Mouse (Mus musculus) limb, embryonic 11.5 days (tissue): ENCODE data around the gene Ngf. TPM values are rescaled to one million over a fixed set of nuclear protein-coding genes. Genes with fewer than 3 reads are reported as not detected.

Experiments used
- ATAC-seq: fragments of 200-750 bp; cut with Nextera tagmentation; 2 replicates; pipeline ENCODE4 v1.8.0; 2017; ENCODE audit warnings: low read depth; ENCODE audit not compliant: insufficient number of reproducible peaks, low FRiP score, low TSS enrichment
- DNase-seq: peaks from one replicate; pipeline ENCODE4 v3.0.0-alpha.2; 2015; ENCODE audit warnings: low spot score
- H3K27ac ChIP-seq: fragments of 300-500 bp; sonication (generic); replicated peaks from 2 replicates; pipeline ENCODE4 v1.5.1; 2014; ENCODE audit warnings: low read depth, mild to moderate bottlenecking, low read length
- H3K27me3 ChIP-seq: fragments of 300-500 bp; sonication (generic); 2 replicates; pipeline ENCODE4 v1.6.1; 2014; ENCODE audit warnings: mild to moderate bottlenecking, low read length, mixed read lengths; ENCODE audit not compliant: control insufficient read depth, insufficient read depth
- H3K36me3 ChIP-seq: fragments of 300-500 bp; sonication (generic); 2 replicates; pipeline ENCODE4 v1.6.1; 2014; ENCODE audit warnings: mild to moderate bottlenecking, low read length, moderate library complexity, mixed read lengths; ENCODE audit not compliant: control insufficient read depth, insufficient read depth
- H3K4me1 ChIP-seq: fragments of 300-500 bp; sonication (generic); 2 replicates; pipeline ENCODE4 v1.6.1; 2014; ENCODE audit warnings: low read length, mixed read lengths; ENCODE audit not compliant: control insufficient read depth, insufficient read depth
- H3K4me2 ChIP-seq: fragments of 300-500 bp; sonication (generic); 2 replicates; pipeline ENCODE4 v1.6.1; 2014; ENCODE audit warnings: low read depth, mild to moderate bottlenecking, moderate library complexity; ENCODE audit not compliant: severe bottlenecking
- H3K4me3 ChIP-seq: fragments of 300-500 bp; sonication (generic); 2 replicates; pipeline ENCODE4 v1.5.1; 2014; ENCODE audit warnings: low read depth, low read length
- H3K9ac ChIP-seq: fragments of 300-500 bp; sonication (generic); 2 replicates; pipeline ENCODE4 v1.6.1; 2014; ENCODE audit warnings: mild to moderate bottlenecking, low read length
- H3K9me3 ChIP-seq: fragments of 300-500 bp; sonication (generic); 2 replicates; pipeline ENCODE4 v1.6.1; 2016; ENCODE audit warnings: low read length; ENCODE audit not compliant: control insufficient read depth
- WGBS: fragments of 180-500 bp; shearing (Covaris S2); extraction: QIAGEN DNeasy Blood & Tissue Kit; methylation state at CpG from one replicate; pipeline ENCODE4 v1.1.7; 2014; 5-methylcytosine and 5-hydroxymethylcytosine counted together
- polyA plus RNA-seq: library from polyadenylated mRNA; unstranded; fragments of >200 nt; fragmentation: Nextera tagmentation; extraction: Ambion mirVana; gene quantifications from 2 replicates; pipeline ENCODE4 v1.2.1, GENCODE M21; 2014

Ngf gene
- polyA plus RNA-seq, 1 experiment from 2014 or later = 3.9 TPM

GRCm38 (mm10) chr3:102521061-102521460, 51.3 kb downstream of the Ngf start:
- ATAC-seq = no peak
- H3K4me3 ChIP-seq = no peak overlapping the region
- no peak overlapping the region for H3K4me2 ChIP-seq
- 56% methylated on average over 5 of the region's 5 CpGs for WGBS
- H3K9ac ChIP-seq = no peak overlapping the region
- H3K36me3 ChIP-seq = no peaks in the 10 kb centered on the region
- no peaks in the 10 kb centered on the region for H3K27me3 ChIP-seq
- H3K27ac ChIP-seq = no peak overlapping the region
- no peaks in the 10 kb centered on the region for H3K9me3 ChIP-seq
- DNase-seq = no peak
- peaks cover 14% of the 10 kb centered on the region for H3K4me1 ChIP-seq

DNA sequence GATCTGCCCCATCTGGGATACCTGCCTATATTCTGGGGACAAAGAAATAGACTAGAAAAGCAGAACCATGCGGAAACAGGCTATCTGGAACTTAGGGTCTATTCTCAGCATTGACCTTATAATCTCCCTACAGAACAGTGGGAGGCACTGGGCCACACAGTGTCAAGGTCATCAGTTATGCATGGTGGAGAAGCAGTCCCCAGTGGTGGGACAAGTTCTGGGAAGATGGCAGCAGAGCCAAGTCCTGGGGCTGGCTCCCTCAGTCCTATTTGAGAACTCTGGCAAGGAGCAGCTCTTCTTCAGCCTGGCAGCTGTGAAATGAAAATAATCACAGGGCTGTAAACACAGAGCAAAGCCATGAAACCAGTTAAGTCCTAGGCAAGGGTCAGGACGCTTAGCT, 54.0 kb downstream of the Ngf start:
- no peak overlapping the region for H3K27ac ChIP-seq

DNA sequence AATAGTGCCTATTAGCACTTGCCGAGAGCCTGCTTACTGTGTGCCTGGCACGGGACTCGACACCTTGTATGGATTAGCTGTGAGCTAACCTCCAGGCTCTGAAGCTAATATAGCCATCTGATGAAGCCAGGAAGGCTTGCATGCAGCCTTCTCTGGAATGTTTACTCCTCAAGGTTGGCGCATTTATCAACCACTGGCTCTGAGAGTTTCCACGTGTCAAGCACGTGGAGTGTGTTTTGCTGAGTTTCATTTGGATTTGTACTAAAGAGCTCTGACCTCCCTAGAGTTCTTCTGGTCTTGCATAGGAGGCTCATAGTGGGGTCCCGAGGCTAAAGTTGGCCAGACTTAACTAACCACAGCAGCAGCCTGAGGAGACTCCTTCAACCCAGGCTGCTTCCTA, 55.2 kb downstream of the Ngf start:
- Histone ChIP-seq H3K9me3 (no peaks in the 10 kb centered on the region), H3K9ac (no peak overlapping the region), H3K4me2 (no peak overlapping the region), H3K36me3 (no peaks in the 10 kb centered on the region), H3K4me3 (no peak overlapping the region), H3K27me3 (no peaks in the 10 kb centered on the region), H3K4me1 (peaks cover 22% of the 10 kb centered on the region), H3K27ac (no peak overlapping the region)
- ATAC-seq = no peak
- 37% methylated on average over 7 of the region's 7 CpGs for WGBS
- DNase-seq = peak; percentile 41

More for the DNA sequence above, 54.0 kb downstream of the Ngf start:
- Histone ChIP-seq H3K36me3 (no peaks in the 10 kb centered on the region), H3K4me3 (no peak overlapping the region), H3K4me2 (no peak overlapping the region), H3K9ac (no peak overlapping the region), H3K4me1 (peaks cover 22% of the 10 kb centered on the region), H3K9me3 (no peaks in the 10 kb centered on the region), H3K27me3 (no peaks in the 10 kb centered on the region)
- 88% methylated on average over 2 of the region's 2 CpGs for WGBS
- ATAC-seq (no peak), DNase-seq (no peak)

GRCm38 (mm10) chr3:102525856-102526255, 56.1 kb downstream of the Ngf start:
- no peak overlapping the region for H3K4me2 ChIP-seq
- peaks cover 19% of the 10 kb centered on the region for H3K4me1 ChIP-seq
- H3K9ac ChIP-seq = no peak overlapping the region
- H3K4me3 ChIP-seq = no peak overlapping the region
- WGBS = 68% methylated on average over 8 of the region's 8 CpGs
- ATAC-seq = no peak
- no peaks in the 10 kb centered on the region for H3K36me3 ChIP-seq
- DNase-seq = no peak
- 0 out of 2 replicates have a peak overlapping the region, but pooled peaks have one; percentile 52 for H3K27ac ChIP-seq
- H3K9me3 ChIP-seq = no peaks in the 10 kb centered on the region
- no peaks in the 10 kb centered on the region for H3K27me3 ChIP-seq

DNA sequence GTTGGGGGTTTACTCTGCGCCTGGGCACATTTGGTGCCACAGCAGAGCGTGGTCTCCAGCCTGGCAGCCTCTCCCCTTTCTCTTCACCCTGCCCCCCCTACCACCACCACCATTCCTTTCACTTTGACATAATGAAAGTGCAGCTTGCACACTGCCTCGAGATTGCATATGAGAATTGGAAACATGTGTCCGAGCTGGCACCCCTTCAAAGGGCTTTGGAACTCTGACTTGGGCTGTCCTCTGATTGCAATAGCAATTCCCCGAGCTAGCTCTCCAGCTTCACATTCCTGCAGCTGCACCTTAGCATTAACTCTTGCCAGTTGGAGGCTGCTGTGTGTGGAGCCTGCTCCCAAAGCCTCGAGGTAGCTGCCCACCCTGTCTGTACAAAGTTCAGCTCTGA, 56.8 kb downstream of the Ngf start:
- 0 out of 2 replicates have a peak, but pooled peaks have one; percentile 51 for ATAC-seq
- peak; percentile 70 for DNase-seq
- Histone ChIP-seq H3K4me3 (no peak overlapping the region), H3K9me3 (no peaks in the 10 kb centered on the region), H3K27ac (peak overlapping the region; percentile 52; the same call in 1 of the 2 replicates), H3K4me1 (peaks cover 15% of the 10 kb centered on the region), H3K27me3 (no peaks in the 10 kb centered on the region), H3K9ac (no peak overlapping the region), H3K36me3 (no peaks in the 10 kb centered on the region), H3K4me2 (0 out of 2 replicates have a peak overlapping the region, but pooled peaks have one; percentile 17)
- 22% methylated on average over 6 of the region's 6 CpGs for WGBS

- H3K27ac ChIP-seq = no peak overlapping the region
- no peak overlapping the region for H3K9ac ChIP-seq
- no peaks in the 10 kb centered on the region for H3K27me3 ChIP-seq
- DNase-seq (no peak), ATAC-seq (no peak)
- H3K4me3 ChIP-seq = no peak overlapping the region
- H3K36me3 ChIP-seq = no peaks in the 10 kb centered on the region
- H3K9me3 ChIP-seq = no peaks in the 10 kb centered on the region
- WGBS = 90% methylated on average over 1 of the region's 1 CpGs
- no peak overlapping the region for H3K4me2 ChIP-seq
- H3K4me1 ChIP-seq = no peaks in the 10 kb centered on the region
Observed at GRCm38 (mm10) chr3:102534744-102535143, 65.0 kb downstream of the Ngf start.

DNA sequence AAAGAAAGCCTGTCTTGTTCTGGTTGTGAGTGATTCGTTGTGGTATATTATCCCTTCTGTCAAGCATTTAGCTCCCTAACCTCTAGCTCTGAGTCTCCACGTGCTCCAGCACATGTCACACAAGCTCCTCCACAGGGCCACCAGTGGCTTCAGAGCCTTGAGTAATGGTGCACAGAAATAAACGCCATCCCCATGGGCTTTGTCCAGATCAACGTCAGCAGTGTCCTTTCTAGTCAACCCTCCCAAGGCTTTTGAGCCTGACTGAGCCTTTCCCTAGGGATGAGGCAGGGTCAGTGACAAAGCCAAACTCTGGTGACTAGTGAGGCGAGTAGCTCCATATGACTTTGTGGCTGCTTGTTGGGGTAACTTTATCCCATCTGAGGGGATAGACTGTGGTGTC, 73.9 kb downstream of the Ngf start:
- ATAC-seq (no peak), DNase-seq (no peak)
- Histone ChIP-seq H3K27ac (no peak overlapping the region), H3K36me3 (no peaks in the 10 kb centered on the region), H3K9ac (no peak overlapping the region), H3K9me3 (no peaks in the 10 kb centered on the region), H3K4me2 (no peak overlapping the region), H3K4me3 (no peak overlapping the region), H3K27me3 (no peaks in the 10 kb centered on the region), H3K4me1 (no peaks in the 10 kb centered on the region)
- WGBS = 80% methylated on average over 5 of the region's 5 CpGs

DNA sequence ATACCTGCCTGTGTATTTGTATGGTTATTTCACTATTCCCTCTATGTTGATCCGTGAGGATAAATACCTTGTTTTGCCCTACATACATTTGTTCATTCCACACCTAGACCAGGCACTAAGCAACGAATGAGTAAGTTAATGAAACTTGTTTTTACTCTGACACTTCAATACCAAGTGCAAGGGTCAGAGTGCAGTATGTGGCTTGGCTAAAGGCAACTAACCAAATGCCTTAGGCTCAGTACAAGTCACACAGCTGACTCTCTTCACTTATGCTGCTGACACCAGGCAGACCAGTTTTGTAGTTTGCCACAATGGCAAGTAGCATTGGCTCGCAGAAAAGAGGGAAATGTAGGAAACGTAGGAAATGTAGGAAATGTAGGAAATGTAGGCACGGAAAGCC, 77.8 kb downstream of the Ngf start:
- no peak for DNase-seq
- H3K27ac ChIP-seq = no peak overlapping the region
- 87% methylated on average over 5 of the region's 5 CpGs for WGBS

More for the DNA sequence above, 77.8 kb downstream of the Ngf start:
- no peaks in the 10 kb centered on the region for H3K9me3 ChIP-seq
- no peak overlapping the region for H3K9ac ChIP-seq
- H3K4me2 ChIP-seq = no peak overlapping the region
- H3K36me3 ChIP-seq = no peaks in the 10 kb centered on the region
- no peak overlapping the region for H3K4me3 ChIP-seq
- no peaks in the 10 kb centered on the region for H3K27me3 ChIP-seq
- no peak for ATAC-seq
- no peaks in the 10 kb centered on the region for H3K4me1 ChIP-seq
